Mouse (Mus musculus): ENCODE data around the gene Cuedc1. TPM values are rescaled to one million over a fixed set of nuclear protein-coding genes. Genes with fewer than 3 reads are reported as not detected.
A peak's percentile ranks its signal among the peaks of the same experiment; 100 is the strongest.

Cuedc1 gene
- total and polyA plus RNA-seq, 2 experiments from 2014 or later = 17.0 to 19.2 TPM

- no peak overlapping the region for H3K9ac ChIP-seq (replicated peaks; ENCODE audit: low read depth, low read length)
- no peak overlapping the region for H3K27ac ChIP-seq (ENCODE audit: low read depth)
- TF ChIP-seq CTCF (IDR thresholded peaks at IDR 0.05; ENCODE audit: low read depth) = no peak
- TF ChIP-seq EP300 (IDR thresholded peaks at IDR 0.05; ENCODE audit: low read depth) = no peak
- no peak overlapping the region for H3K4me3 ChIP-seq (ENCODE audit: low read depth, low read length)
- ATAC-seq (ENCODE audit: insufficient read depth, low read depth) (no peak), DNase-seq (ENCODE audit: low spot score) (no peak)
- no peaks in the 10 kb centered on the region for H3K9me3 ChIP-seq (replicated peaks; ENCODE audit: control insufficient read depth, low read length)
- no peaks in the 10 kb centered on the region for H3K36me3 ChIP-seq (replicated peaks; ENCODE audit: control insufficient read depth, insufficient read depth, low read length)
- H3K27me3 ChIP-seq (ENCODE audit: control insufficient read depth, insufficient read depth, low read length) = no peaks in the 10 kb centered on the region
- H3K4me1 ChIP-seq (ENCODE audit: control insufficient read depth, insufficient read depth) = peaks cover 7% of the 10 kb centered on the region; the same call in 1 of the 2 replicates
- no peak overlapping the region for H3K4me2 ChIP-seq (ENCODE audit: low read depth, low read length)
- 72% methylated on average over 8 of the region's 8 CpGs for WGBS
Observed at GRCm38 (mm10) chr11:88106292-88106554, 8.4 kb downstream of the Cuedc1 start.

GRCm38 (mm10) chr11:88107365-88107764, 9.5 kb downstream of the Cuedc1 start:
- 51% methylated on average over 4 of the region's 4 CpGs for WGBS
- no peaks in the 10 kb centered on the region for H3K9me3 ChIP-seq (replicated peaks; ENCODE audit: control insufficient read depth, low read length)
- no peak overlapping the region for H3K4me3 ChIP-seq (ENCODE audit: low read depth, low read length)
- H3K4me1 ChIP-seq (ENCODE audit: control insufficient read depth, insufficient read depth) = peaks cover 16% of the 10 kb centered on the region; the same call in 1 of the 2 replicates
- peak overlapping the region; percentile 27; the same call in 1 of the 2 replicates for H3K27ac ChIP-seq (ENCODE audit: low read depth)
- H3K9ac ChIP-seq (replicated peaks; ENCODE audit: low read depth, low read length) = no peak overlapping the region
- no peaks in the 10 kb centered on the region for H3K27me3 ChIP-seq (ENCODE audit: control insufficient read depth, insufficient read depth, low read length)
- no peak overlapping the region for H3K4me2 ChIP-seq (ENCODE audit: low read depth, low read length)
- no peaks in the 10 kb centered on the region for H3K36me3 ChIP-seq (replicated peaks; ENCODE audit: control insufficient read depth, insufficient read depth, low read length)
- DNase-seq (ENCODE audit: low spot score) (no peak), ATAC-seq (ENCODE audit: insufficient read depth, low read depth) (no peak)
- TF ChIP-seq EP300 (IDR thresholded peaks at IDR 0.05; ENCODE audit: low read depth) (no peak), CTCF (IDR thresholded peaks at IDR 0.05; ENCODE audit: low read depth) (no peak)

DNA sequence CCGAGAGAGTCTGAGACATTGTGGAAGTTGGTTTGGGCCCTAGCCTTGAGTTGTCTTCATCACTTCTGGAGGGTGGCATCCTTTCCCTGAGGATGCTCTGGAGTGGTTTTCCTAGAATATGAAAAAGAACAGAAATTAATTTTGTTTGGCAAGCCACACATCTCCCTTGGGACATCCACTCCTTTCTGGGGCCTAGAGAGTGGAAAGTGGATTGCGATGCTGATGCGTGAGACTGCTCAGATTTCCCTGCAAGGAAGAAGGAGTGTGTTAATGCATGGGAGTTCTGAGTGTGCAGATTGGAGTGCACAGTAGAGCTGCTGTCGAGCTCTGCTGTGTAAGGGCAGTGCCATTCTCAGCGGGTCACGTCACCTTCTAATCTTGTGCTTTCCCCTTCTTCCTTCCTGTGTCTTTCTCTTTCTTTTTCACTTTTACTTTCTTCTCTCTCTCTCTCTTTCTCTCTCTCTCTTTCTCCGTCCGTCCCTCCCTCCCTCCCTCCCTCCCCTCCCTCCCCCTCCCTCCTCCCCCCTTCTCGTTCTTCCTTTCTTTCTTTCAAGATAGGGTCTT, 12.3 kb downstream of the Cuedc1 start:
- Histone ChIP-seq H3K36me3 (replicated peaks; ENCODE audit: control insufficient read depth, insufficient read depth, low read length) (no peaks in the 10 kb centered on the region), H3K4me1 (ENCODE audit: control insufficient read depth, insufficient read depth) (peaks cover 39% of the 10 kb centered on the region), H3K27ac (ENCODE audit: low read depth) (peak overlapping the region; percentile 77), H3K27me3 (ENCODE audit: control insufficient read depth, insufficient read depth, low read length) (no peaks in the 10 kb centered on the region), H3K4me2 (ENCODE audit: low read depth, low read length) (peak overlapping the region; percentile 15; the same call in 1 of the 2 replicates), H3K9me3 (replicated peaks; ENCODE audit: control insufficient read depth, low read length) (no peaks in the 10 kb centered on the region), H3K9ac (replicated peaks; ENCODE audit: low read depth, low read length) (no peak overlapping the region), H3K4me3 (ENCODE audit: low read depth, low read length) (no peak overlapping the region)
- WGBS = 36% methylated on average over 9 of the region's 9 CpGs
- peak; percentile 32; the same call in 1 of the 2 replicates for ATAC-seq (ENCODE audit: insufficient read depth, low read depth)
- TF ChIP-seq CTCF (IDR thresholded peaks at IDR 0.05; ENCODE audit: low read depth) (no peak), EP300 (IDR thresholded peaks at IDR 0.05; ENCODE audit: low read depth) (no peak)
- DNase-seq (ENCODE audit: low spot score) = peak; percentile 58

DNA sequence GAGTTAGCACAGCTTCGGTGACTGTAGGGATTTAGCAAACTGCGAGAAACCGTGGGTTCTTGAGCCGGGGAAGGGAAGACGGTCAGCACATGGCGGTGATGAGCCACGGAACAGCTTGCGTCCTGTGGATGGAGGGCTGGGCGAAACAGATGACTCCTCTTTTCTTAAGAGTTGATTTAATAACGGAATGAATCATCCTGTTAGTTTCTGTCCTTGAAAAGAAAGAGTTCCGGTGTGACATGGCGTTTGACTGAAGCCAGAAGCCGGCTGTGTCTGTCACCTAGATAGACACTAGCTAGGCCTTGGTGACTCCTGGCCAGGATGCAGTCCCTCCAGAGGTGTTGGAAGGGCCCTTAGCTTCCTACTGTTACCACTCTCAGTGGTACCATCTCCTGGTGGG, 14.2 kb downstream of the Cuedc1 start:
- WGBS = 59% methylated on average over 13 of the region's 13 CpGs
- DNase-seq (ENCODE audit: low spot score) (no peak), ATAC-seq (ENCODE audit: insufficient read depth, low read depth) (no peak)
- no peaks in the 10 kb centered on the region for H3K27me3 ChIP-seq (ENCODE audit: control insufficient read depth, insufficient read depth, low read length)
- no peaks in the 10 kb centered on the region for H3K36me3 ChIP-seq (replicated peaks; ENCODE audit: control insufficient read depth, insufficient read depth, low read length)
- H3K9me3 ChIP-seq (replicated peaks; ENCODE audit: control insufficient read depth, low read length) = no peaks in the 10 kb centered on the region
- no peak overlapping the region for H3K4me2 ChIP-seq (ENCODE audit: low read depth, low read length)
- no peak overlapping the region for H3K9ac ChIP-seq (replicated peaks; ENCODE audit: low read depth, low read length)
- peak overlapping the region; percentile 83 for H3K27ac ChIP-seq (ENCODE audit: low read depth)
- H3K4me1 ChIP-seq (ENCODE audit: control insufficient read depth, insufficient read depth) = peaks cover 55% of the 10 kb centered on the region
- TF ChIP-seq CTCF (IDR thresholded peaks at IDR 0.05; ENCODE audit: low read depth) = no peak
- TF ChIP-seq EP300 (IDR thresholded peaks at IDR 0.05; ENCODE audit: low read depth) = no peak
- H3K4me3 ChIP-seq (ENCODE audit: low read depth, low read length) = no peak overlapping the region

DNA sequence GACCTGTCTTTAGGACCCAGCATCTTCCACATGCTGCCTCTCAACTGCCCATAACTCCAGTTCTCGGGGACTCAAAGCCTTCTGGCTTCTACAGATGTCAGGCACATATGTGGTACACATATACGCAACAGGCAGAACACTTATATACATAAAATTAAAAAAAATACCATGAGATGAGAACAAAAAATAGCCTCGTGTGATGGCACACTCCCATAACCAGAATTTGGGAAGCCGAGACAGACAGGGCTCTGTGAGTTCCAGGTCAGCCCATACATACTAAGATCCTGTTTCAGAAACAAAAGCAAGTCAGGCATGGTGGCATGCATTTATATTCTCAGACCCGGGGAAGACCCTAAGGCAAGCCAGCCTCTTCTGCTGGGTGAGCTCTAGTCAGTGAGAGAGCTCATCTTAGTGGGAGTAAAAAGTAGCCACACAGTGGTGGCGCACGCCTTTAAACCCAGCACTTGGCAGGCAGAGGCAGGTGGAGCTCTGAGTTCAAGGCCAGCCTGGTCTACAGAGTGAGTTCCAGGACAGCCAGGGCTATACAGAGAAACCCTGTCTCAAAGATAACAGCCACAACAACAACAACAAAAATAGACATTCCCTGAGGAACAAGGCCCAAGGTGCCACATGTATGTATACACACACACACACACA, 14.9 kb downstream of the Cuedc1 start:
- peak overlapping the region; percentile 83 for H3K27ac ChIP-seq (ENCODE audit: low read depth)
- WGBS = 85% methylated on average over 7 of the region's 7 CpGs
- H3K36me3 ChIP-seq (replicated peaks; ENCODE audit: control insufficient read depth, insufficient read depth, low read length) = no peaks in the 10 kb centered on the region
- no peak overlapping the region for H3K9ac ChIP-seq (replicated peaks; ENCODE audit: low read depth, low read length)
- peaks cover 62% of the 10 kb centered on the region for H3K4me1 ChIP-seq (ENCODE audit: control insufficient read depth, insufficient read depth)
- no peak overlapping the region for H3K4me2 ChIP-seq (ENCODE audit: low read depth, low read length)
- ATAC-seq (ENCODE audit: insufficient read depth, low read depth) = no peak
- TF ChIP-seq EP300 (IDR thresholded peaks at IDR 0.05; ENCODE audit: low read depth) (no peak), CTCF (IDR thresholded peaks at IDR 0.05; ENCODE audit: low read depth) (no peak)
- no peak for DNase-seq (ENCODE audit: low spot score)
- H3K27me3 ChIP-seq (ENCODE audit: control insufficient read depth, insufficient read depth, low read length) = no peaks in the 10 kb centered on the region
- no peaks in the 10 kb centered on the region for H3K9me3 ChIP-seq (replicated peaks; ENCODE audit: control insufficient read depth, low read length)
- no peak overlapping the region for H3K4me3 ChIP-seq (ENCODE audit: low read depth, low read length)
